In genomic region chr9:64771236-64771635, GRCm38 (mm10) we compare ENCODE assay signal across 8 mouse cellular contexts. TPM values are rescaled to one million over a fixed set of nuclear protein-coding genes. Genes with fewer than 3 reads are reported as not detected.
DNase-seq lines count a peak whose midpoint lies in the region; ATAC-seq and TF ChIP-seq lines count a peak whose summit lies in the region.
"Had no signal": no experiment of that assay in that cellular context is flagged by ENCODE, and none has a peak within 500 bp of the region (broad histone marks: within the 10 kb centered on the region; RNA-seq: fewer than 3 reads in every experiment).

No protein-coding gene starts in this region.

- H3K27ac ChIP-seq in lung, embryonic 14.5 days (ENCODE audit: low read depth), result no peak overlapping the region
- H3K27ac ChIP-seq in heart, embryonic 10.5 days, result peak overlapping the region; percentile 17; the same call in 1 of the 2 replicates
- H3K27ac ChIP-seq: limb, embryonic 15.5 days had no signal

- no peaks in the 10 kb centered on the region for H3K36me3 ChIP-seq in lung, embryonic 14.5 days (ENCODE audit: insufficient read depth)
- no peaks in the 10 kb centered on the region for H3K36me3 ChIP-seq in heart, embryonic 10.5 days
- H3K36me3 ChIP-seq: limb, embryonic 15.5 days had no signal

- no peaks in the 10 kb centered on the region for H3K9me3 ChIP-seq in lung, embryonic 14.5 days (ENCODE audit: low read depth, low read length)
- H3K9me3 ChIP-seq in heart, embryonic 10.5 days, result no peaks in the 10 kb centered on the region
- H3K9me3 ChIP-seq: limb, embryonic 15.5 days had no signal

- H3K9ac ChIP-seq in lung, embryonic 14.5 days, result no peak overlapping the region
- H3K9ac ChIP-seq: limb, embryonic 15.5 days had no signal

- no peak for ATAC-seq in lung, embryonic 14.5 days (ENCODE audit: insufficient read depth)

- no peak for TF ChIP-seq CTCF in lung, embryonic 14.5 days (IDR thresholded peaks at IDR 0.05; ENCODE audit: low read depth)

- H3K4me2 ChIP-seq in lung, embryonic 14.5 days, result no peak overlapping the region
- H3K4me2 ChIP-seq: limb, embryonic 15.5 days had no signal

- WGBS in lung, embryonic 14.5 days, result 40% methylated on average over 5 of the region's 5 CpGs
- WGBS in heart, embryonic 10.5 days, result 51% methylated on average over 5 of the region's 5 CpGs

- no peaks in the 10 kb centered on the region for H3K27me3 ChIP-seq in lung, embryonic 14.5 days (ENCODE audit: insufficient read depth, low read length)
- no peaks in the 10 kb centered on the region for H3K27me3 ChIP-seq in heart, embryonic 10.5 days (ENCODE audit: insufficient read depth, poor library complexity, severe bottlenecking)
- H3K27me3 ChIP-seq: limb, embryonic 15.5 days had no signal

- no peaks in the 10 kb centered on the region for H3K4me1 ChIP-seq in lung, embryonic 14.5 days (ENCODE audit: insufficient read depth)
- peaks cover 42% of the 10 kb centered on the region for H3K4me1 ChIP-seq in heart, embryonic 10.5 days
- H3K4me1 ChIP-seq: limb, embryonic 15.5 days had no signal

- peak; percentile 69 for DNase-seq in lung, embryonic 14.5 days
- DNase-seq in lung, postnatal 25 days (ENCODE audit: low spot score), result no peak
- peak; percentile 11 to 56 for DNase-seq in adrenal gland, postnatal 4 days (ENCODE audit: low spot score in 2 of 2)
- DNase-seq in heart, embryonic 10.5 days (ENCODE audit: low spot score), result no peak
- DNase-seq in left cerebral cortex, adult 18-20 months (ENCODE audit: low spot score in 2 of 2), result peak; percentile 40 to 62
- peak; percentile 70 for DNase-seq in right cerebral cortex, postnatal 14 days
- no peak for DNase-seq in T-cell, adult 2 months (ENCODE audit: low spot score)

- no peak overlapping the region for H3K4me3 ChIP-seq in lung, embryonic 14.5 days (ENCODE audit: low read depth, low read length)
- no peak overlapping the region for H3K4me3 ChIP-seq in heart, embryonic 10.5 days
- H3K4me3 ChIP-seq: limb, embryonic 15.5 days had no signal

RNA-seq across cellular contexts. Expression of gene Rab11a, which starts 33.7 kb away (rescaled TPM):
- polyA plus RNA-seq in lung, embryonic 14.5 days (2014; fragmentation: Nextera tagmentation; extraction: Ambion mirVana), result 327 and 330 TPM in 2 replicates
- 100 to 1,000 TPM; 304 to 332 TPM for total RNA-seq in adrenal gland, postnatal 4 days (2021)
- 318 and 342 TPM in 2 replicates for polyA plus RNA-seq in heart, embryonic 10.5 days (2016; fragmentation: Nextera tagmentation; extraction: Ambion mirVana)
- total RNA-seq in left cerebral cortex, adult 18-20 months (2021), result 100 to 1,000 TPM; 229 to 237 TPM

RNA-seq across cellular contexts. Expression of gene Dennd4a, which starts 39.9 kb away (rescaled TPM):
- 9.8 and 10.9 TPM in 2 replicates for polyA plus RNA-seq in lung, embryonic 14.5 days (2014; fragmentation: Nextera tagmentation; extraction: Ambion mirVana)
- 10 to 100 TPM; 19.5 to 21.8 TPM for total RNA-seq in adrenal gland, postnatal 4 days (2021)
- polyA plus RNA-seq in heart, embryonic 10.5 days (2016; fragmentation: Nextera tagmentation; extraction: Ambion mirVana), result 7.3 and 7.8 TPM in 2 replicates
- total RNA-seq in left cerebral cortex, adult 18-20 months (2021), result 10 to 100 TPM; 54.2 to 55.6 TPM

Comparison
In these comparisons a context has a peak if more than half of its experiments do, and no peak if none do; other contexts are left out.
1. DNase-seq: peak in lung, embryonic 14.5 days (single experiment), adrenal gland, postnatal 4 days (2 of 2), left cerebral cortex, adult 18-20 months (2 of 2) and right cerebral cortex, postnatal 14 days (single experiment); none in lung, postnatal 25 days (single experiment), heart, embryonic 10.5 days (single experiment) and T-cell, adult 2 months (single experiment).